Mouse (Mus musculus): ENCODE measurements around the gene Olfr568. TPM values are rescaled to one million over a fixed set of nuclear protein-coding genes. Genes with fewer than 3 reads are reported as not detected.

The Olfr568 gene
- not detected in 2 replicates for total RNA-seq (2014; fragmentation: Nextera tagmentation)
- not detected in 2 replicates for total RNA-seq (2017)

DNA sequence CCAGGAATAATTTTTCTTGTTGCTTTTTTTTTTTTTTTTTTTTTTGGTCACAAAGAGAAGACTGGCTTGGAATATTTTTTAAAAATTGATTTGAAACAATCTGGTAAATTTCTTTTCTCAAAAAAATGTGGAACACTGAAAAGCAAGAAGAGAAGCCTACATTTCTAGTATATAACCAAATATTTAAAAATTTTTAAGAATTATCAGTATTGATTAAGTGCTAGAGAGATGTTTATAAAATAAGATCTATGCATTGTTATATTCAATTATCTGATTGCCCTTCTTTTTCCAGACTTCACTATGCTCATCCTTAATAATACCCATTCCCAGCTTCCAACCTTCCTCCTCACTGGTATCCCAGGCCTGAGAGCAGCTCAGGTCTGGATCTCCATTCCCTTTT, at the start of gene Olfr568:
TSS of gene Olfr568 (plus strand) at position 301 of the 400 bp plus-strand sequence.
- ATAC-seq (replicated peaks; ENCODE audit: poor library complexity, severe bottlenecking), result no peak

DNA sequence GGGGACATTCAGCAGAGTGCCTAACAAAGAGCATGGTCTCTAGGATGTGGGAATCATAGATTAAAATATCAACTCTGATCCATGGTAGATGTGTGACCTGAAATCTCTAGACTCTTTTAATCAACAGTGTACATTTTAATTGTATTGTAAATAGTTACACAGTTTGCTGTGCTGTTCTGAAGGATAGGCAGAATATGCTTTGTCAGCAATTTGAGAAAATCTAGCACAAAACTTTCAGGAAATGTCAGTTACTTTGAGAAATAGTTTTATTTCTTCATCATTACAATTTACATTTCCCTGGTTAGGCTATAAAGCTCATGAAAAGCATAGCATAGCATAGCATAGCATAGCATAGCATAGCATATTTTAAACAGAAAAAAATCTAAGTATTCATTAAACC, 21.1 kb upstream of the Olfr568 start:
- ATAC-seq (replicated peaks; ENCODE audit: poor library complexity, severe bottlenecking), result no peak

DNA sequence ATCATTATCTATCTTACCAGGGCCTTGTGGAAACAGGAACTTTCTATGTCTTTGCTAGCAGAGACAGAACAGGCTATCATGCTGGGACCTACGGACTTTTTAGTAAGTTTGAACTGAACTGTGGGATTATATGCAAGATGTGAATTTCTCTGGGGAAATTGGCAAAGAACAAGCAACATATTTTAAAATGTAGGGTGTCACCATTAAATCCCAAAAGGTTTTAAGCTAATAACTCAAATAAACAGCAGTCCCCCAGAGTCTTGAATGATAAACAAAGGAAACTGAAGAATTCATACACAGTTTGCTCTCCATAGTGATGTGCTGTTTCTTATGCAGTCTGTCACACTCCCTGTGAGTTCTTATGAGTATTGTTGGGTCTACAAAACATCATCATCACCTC, 18.3 kb upstream of the Olfr568 start, which contains the start of gene Olfr566:
TSS of gene Olfr566 (minus strand) at position 101 of the 400 bp plus-strand sequence.
- ATAC-seq (replicated peaks; ENCODE audit: poor library complexity, severe bottlenecking), result no peak

GRCm38 (mm10) chr7:102890782-102891181, 13.9 kb downstream of the Olfr568 start, which contains the start of gene Olfr569:
Gene Olfr569 (minus strand): TSS chr7:102890882.
- ATAC-seq (replicated peaks; ENCODE audit: poor library complexity, severe bottlenecking), result no peak

- ATAC-seq (replicated peaks; ENCODE audit: poor library complexity, severe bottlenecking), result no peak
These were observed 38.3 kb downstream of the Olfr568 start for GRCm38 (mm10) chr7:102915261-102915660.

GRCm38 (mm10) chr7:102916405-102916804, 39.5 kb downstream of the Olfr568 start:
- no peak for ATAC-seq (replicated peaks; ENCODE audit: poor library complexity, severe bottlenecking)

- ATAC-seq (replicated peaks; ENCODE audit: poor library complexity, severe bottlenecking), result no peak
These were observed 40.3 kb downstream of the Olfr568 start, which contains the start of gene Olfr571 for GRCm38 (mm10) chr7:102917032-102917875. Gene Olfr571 (minus strand): TSS chr7:102917536.

GRCm38 (mm10) chr7:102919632-102920031, 42.7 kb downstream of the Olfr568 start:
- ATAC-seq (replicated peaks; ENCODE audit: poor library complexity, severe bottlenecking), result peak; percentile 90

DNA sequence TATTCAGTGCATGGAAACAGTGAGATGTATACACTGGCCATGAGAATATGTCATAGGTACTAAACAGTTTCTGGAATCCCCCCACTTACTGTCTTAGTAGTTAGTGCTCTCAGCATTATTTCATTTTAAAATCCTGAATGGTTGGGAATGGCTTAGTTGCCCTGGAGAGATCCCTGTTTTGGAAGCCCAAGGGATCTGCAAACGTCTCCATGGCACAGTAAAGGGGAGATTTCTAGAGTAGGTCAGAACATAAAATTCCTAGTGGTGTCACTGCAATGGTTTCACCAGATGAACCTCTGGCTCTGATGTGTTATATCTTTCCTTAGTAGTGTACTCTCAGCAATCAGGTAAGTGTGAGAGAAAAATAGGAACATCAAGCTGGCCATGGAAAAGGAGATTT, 47.2 kb downstream of the Olfr568 start, which contains the start of gene Olfr572:
TSS of gene Olfr572 (plus strand) at position 301 of the 400 bp plus-strand sequence.
- no peak for ATAC-seq (replicated peaks; ENCODE audit: poor library complexity, severe bottlenecking)

- ATAC-seq (replicated peaks; ENCODE audit: poor library complexity, severe bottlenecking), result peak; percentile 62
These were observed 50.2 kb downstream of the Olfr568 start for GRCm38 (mm10) chr7:102927105-102927504.

Other genes with a start within 250 kb of the Olfr568 start
- not detected in 2 replicates for gene Olfr554, start 238.7 kb upstream of the Olfr568 start, total RNA-seq (2014; fragmentation: Nextera tagmentation)
- gene Olfr554, start 238.7 kb upstream of the Olfr568 start, total RNA-seq (2017), result not detected in 2 replicates
- not detected in 2 replicates for gene Olfr555, start 218.3 kb upstream of the Olfr568 start, total RNA-seq (2014; fragmentation: Nextera tagmentation)
- gene Olfr555, start 218.3 kb upstream of the Olfr568 start, total RNA-seq (2017), result not detected in 2 replicates
- not detected in 2 replicates for gene Olfr556, start 212.2 kb upstream of the Olfr568 start, total RNA-seq (2014; fragmentation: Nextera tagmentation)
- not detected in 2 replicates for gene Olfr556, start 212.2 kb upstream of the Olfr568 start, total RNA-seq (2017)
- 4.8 and 13.0 TPM in 2 replicates for gene Trim68, start 189.8 kb upstream of the Olfr568 start, total RNA-seq (2014; fragmentation: Nextera tagmentation)
- gene Trim68, start 189.8 kb upstream of the Olfr568 start, total RNA-seq (2017), result 5.7 and 6.1 TPM in 2 replicates
- gene Olfr557, start 181.2 kb upstream of the Olfr568 start, total RNA-seq (2014; fragmentation: Nextera tagmentation), result not detected in 2 replicates
- not detected in 2 replicates for gene Olfr557, start 181.2 kb upstream of the Olfr568 start, total RNA-seq (2017)
- gene Olfr558, start 174.9 kb upstream of the Olfr568 start, total RNA-seq (2014; fragmentation: Nextera tagmentation), result not detected in 2 replicates
- not detected in 2 replicates for gene Olfr558, start 174.9 kb upstream of the Olfr568 start, total RNA-seq (2017)
- not detected in 2 replicates for gene Olfr33, start 158.1 kb upstream of the Olfr568 start, total RNA-seq (2014; fragmentation: Nextera tagmentation)
- gene Olfr33, start 158.1 kb upstream of the Olfr568 start, total RNA-seq (2017), result not detected in 2 replicates
- not detected in 2 replicates for gene Olfr559, start 149.6 kb upstream of the Olfr568 start, total RNA-seq (2014; fragmentation: Nextera tagmentation)
- not detected in 2 replicates for gene Olfr559, start 149.6 kb upstream of the Olfr568 start, total RNA-seq (2017)
- gene Olfr560, start 117.8 kb upstream of the Olfr568 start, total RNA-seq (2014; fragmentation: Nextera tagmentation), result not detected in 2 replicates
- gene Olfr560, start 117.8 kb upstream of the Olfr568 start, total RNA-seq (2017), result not detected in 2 replicates
- not detected in 2 replicates for gene Olfr78, start 117.7 kb upstream of the Olfr568 start, total RNA-seq (2014; fragmentation: Nextera tagmentation)
- gene Olfr78, start 117.7 kb upstream of the Olfr568 start, total RNA-seq (2017), result not detected in 2 replicates
- gene Olfr561, start 105.9 kb upstream of the Olfr568 start, total RNA-seq (2014; fragmentation: Nextera tagmentation), result not detected in 2 replicates
- not detected in 2 replicates for gene Olfr561, start 105.9 kb upstream of the Olfr568 start, total RNA-seq (2017)
- gene Olfr564, start 73.6 kb upstream of the Olfr568 start, total RNA-seq (2014; fragmentation: Nextera tagmentation), result not detected in 2 replicates
- not detected in 2 replicates for gene Olfr564, start 73.6 kb upstream of the Olfr568 start, total RNA-seq (2017)
- not detected in 2 replicates for gene Olfr566, start 18.4 kb upstream of the Olfr568 start, total RNA-seq (2014; fragmentation: Nextera tagmentation)
- not detected in 2 replicates for gene Olfr566, start 18.4 kb upstream of the Olfr568 start, total RNA-seq (2017)
- gene Olfr569, start 13.8 kb downstream of the Olfr568 start, total RNA-seq (2014; fragmentation: Nextera tagmentation), result not detected in 2 replicates
- gene Olfr569, start 13.8 kb downstream of the Olfr568 start, total RNA-seq (2017), result not detected in 2 replicates
- gene Olfr570, start 17.5 kb downstream of the Olfr568 start, total RNA-seq (2014; fragmentation: Nextera tagmentation), result not detected in 2 replicates
- gene Olfr570, start 17.5 kb downstream of the Olfr568 start, total RNA-seq (2017), result not detected in 2 replicates
- not detected in 2 replicates for gene Olfr571, start 40.4 kb downstream of the Olfr568 start, total RNA-seq (2014; fragmentation: Nextera tagmentation)
- gene Olfr571, start 40.4 kb downstream of the Olfr568 start, total RNA-seq (2017), result not detected in 2 replicates
- gene Olfr572, start 47.3 kb downstream of the Olfr568 start, total RNA-seq (2014; fragmentation: Nextera tagmentation), result not detected in 2 replicates
- not detected in 2 replicates for gene Olfr572, start 47.3 kb downstream of the Olfr568 start, total RNA-seq (2017)
- gene Olfr573-ps1, start 65.5 kb downstream of the Olfr568 start, total RNA-seq (2014; fragmentation: Nextera tagmentation), result not detected in 2 replicates
- not detected in 2 replicates for gene Olfr573-ps1, start 65.5 kb downstream of the Olfr568 start, total RNA-seq (2017)
- not detected in 2 replicates for gene Olfr574, start 71.3 kb downstream of the Olfr568 start, total RNA-seq (2014; fragmentation: Nextera tagmentation)
- gene Olfr574, start 71.3 kb downstream of the Olfr568 start, total RNA-seq (2017), result not detected in 2 replicates
- not detected in 2 replicates for gene Olfr575, start 81.7 kb downstream of the Olfr568 start, total RNA-seq (2014; fragmentation: Nextera tagmentation)
- gene Olfr575, start 81.7 kb downstream of the Olfr568 start, total RNA-seq (2017), result not detected in 2 replicates
- not detected in 2 replicates for gene Olfr576, start 85.5 kb downstream of the Olfr568 start, total RNA-seq (2014; fragmentation: Nextera tagmentation)
- gene Olfr576, start 85.5 kb downstream of the Olfr568 start, total RNA-seq (2017), result not detected in 2 replicates
- gene Olfr577, start 98.8 kb downstream of the Olfr568 start, total RNA-seq (2014; fragmentation: Nextera tagmentation), result not detected in 2 replicates
- gene Olfr577, start 98.8 kb downstream of the Olfr568 start, total RNA-seq (2017), result not detected in 2 replicates
- not detected in 2 replicates for gene Olfr578, start 112.2 kb downstream of the Olfr568 start, total RNA-seq (2014; fragmentation: Nextera tagmentation)
- gene Olfr578, start 112.2 kb downstream of the Olfr568 start, total RNA-seq (2017), result not detected in 2 replicates
- not detected in 2 replicates for gene Olfr582, start 160.9 kb downstream of the Olfr568 start, total RNA-seq (2014; fragmentation: Nextera tagmentation)
- not detected in 2 replicates for gene Olfr582, start 160.9 kb downstream of the Olfr568 start, total RNA-seq (2017)
- gene Olfr583, start 174.2 kb downstream of the Olfr568 start, total RNA-seq (2014; fragmentation: Nextera tagmentation), result not detected in 2 replicates
- gene Olfr583, start 174.2 kb downstream of the Olfr568 start, total RNA-seq (2017), result not detected in 2 replicates
- gene Olfr584, start 204.8 kb downstream of the Olfr568 start, total RNA-seq (2014; fragmentation: Nextera tagmentation), result not detected in 2 replicates
- gene Olfr584, start 204.8 kb downstream of the Olfr568 start, total RNA-seq (2017), result not detected in 2 replicates
- gene Olfr585, start 220.6 kb downstream of the Olfr568 start, total RNA-seq (2014; fragmentation: Nextera tagmentation), result not detected in 2 replicates
- not detected in 2 replicates for gene Olfr585, start 220.6 kb downstream of the Olfr568 start, total RNA-seq (2017)
- not detected in 2 replicates for gene Olfr586, start 248.5 kb downstream of the Olfr568 start, total RNA-seq (2014; fragmentation: Nextera tagmentation)
- not detected in 2 replicates for gene Olfr586, start 248.5 kb downstream of the Olfr568 start, total RNA-seq (2017)

All from granulocyte monocyte progenitor cell, adult 5-6 weeks (primary cell).